Mouse (Mus musculus): ENCODE data around the gene Chchd3.

DNA sequence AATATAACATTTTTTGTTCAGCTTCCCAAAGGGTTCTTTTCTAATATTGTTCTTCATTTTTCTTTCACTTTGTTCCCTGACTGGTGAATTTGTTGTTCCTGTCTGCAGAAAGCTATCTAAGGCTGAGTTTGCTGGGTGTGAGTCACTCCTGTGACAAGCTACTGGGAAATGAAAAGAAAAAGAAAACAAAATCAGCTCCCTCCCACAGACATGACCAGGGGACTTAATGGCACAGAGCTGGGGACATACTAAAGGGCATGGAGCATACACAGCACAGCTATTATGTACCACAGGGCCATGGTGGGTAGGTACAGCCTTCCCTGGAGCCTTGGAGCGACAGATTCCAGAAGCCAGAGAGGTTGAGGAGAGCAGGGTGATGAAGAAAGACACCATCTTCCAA lies 63.5 kb downstream of the Chchd3 start:
- TF ChIP-seq GATA1 (IDR thresholded peaks at IDR 0.05; ENCODE audit: borderline replicate concordance, low read length) (no peak), FLI1 (IDR thresholded peaks at IDR 0.05; ENCODE audit: low read length) (no peak)

All from megakaryocyte, embryonic 14.5 days (primary cell).